Mouse (Mus musculus): ENCODE data around the gene Kif2c.
A peak's percentile ranks its signal among the peaks of the same experiment; 100 is the strongest.

Gene Kif2c

GRCm38 (mm10) chr4:117189382-117189855 is 7.0 kb upstream of the Kif2c start:
- DNase-seq (ENCODE audit: extremely low read depth, low read depth), result peak; percentile 74

DNA sequence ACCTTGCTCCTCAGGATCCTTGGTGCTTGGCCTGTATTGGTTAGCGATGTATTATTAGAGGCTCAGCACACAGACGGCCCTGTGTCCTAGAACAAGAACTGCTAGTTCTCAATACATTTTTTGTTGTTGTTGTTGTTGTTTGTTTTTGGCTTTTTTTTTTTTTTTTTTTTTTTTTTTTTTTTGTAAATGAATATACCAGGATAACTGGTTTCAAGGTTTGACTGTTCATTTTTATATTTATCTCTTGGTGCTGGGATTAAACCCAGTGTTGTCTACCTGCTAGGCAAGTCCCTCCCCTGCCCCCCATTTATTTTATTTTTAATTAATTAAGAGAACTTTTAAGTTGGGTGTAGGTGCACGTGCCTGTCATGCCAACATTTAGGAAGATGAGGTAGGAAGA is 6.5 kb upstream of the Kif2c start:
- DNase-seq (ENCODE audit: extremely low read depth, low read depth), result no peak

- DNase-seq (ENCODE audit: extremely low read depth, low read depth), result peak; percentile 15
Measured at GRCm38 (mm10) chr4:117182759-117183096, 289 bp upstream of the Kif2c start.

GRCm38 (mm10) chr4:117169936-117170335 is 12.5 kb downstream of the Kif2c start:
- DNase-seq (ENCODE audit: extremely low read depth, low read depth), result no peak

DNA sequence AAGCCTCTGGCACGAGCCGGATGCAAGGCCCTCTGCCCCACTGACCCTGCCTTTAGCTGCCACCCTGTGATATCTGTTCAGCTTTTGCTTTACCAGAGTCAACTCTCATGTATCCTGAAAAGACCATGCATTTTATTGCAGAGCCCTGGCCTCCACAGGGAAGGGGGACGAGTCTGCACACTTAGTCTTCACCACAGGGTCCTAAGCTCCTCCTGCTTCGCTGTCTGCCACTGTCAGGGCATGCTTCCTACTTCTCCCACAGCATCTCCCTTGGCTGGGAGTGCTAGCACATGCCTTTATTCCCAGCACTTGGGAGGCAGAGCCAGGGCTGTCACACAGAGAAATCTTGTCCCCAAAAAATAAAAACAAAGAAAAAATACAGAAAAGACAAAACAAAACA is 21.3 kb downstream of the Kif2c start:
- no peak for DNase-seq (ENCODE audit: extremely low read depth, low read depth)

DNA sequence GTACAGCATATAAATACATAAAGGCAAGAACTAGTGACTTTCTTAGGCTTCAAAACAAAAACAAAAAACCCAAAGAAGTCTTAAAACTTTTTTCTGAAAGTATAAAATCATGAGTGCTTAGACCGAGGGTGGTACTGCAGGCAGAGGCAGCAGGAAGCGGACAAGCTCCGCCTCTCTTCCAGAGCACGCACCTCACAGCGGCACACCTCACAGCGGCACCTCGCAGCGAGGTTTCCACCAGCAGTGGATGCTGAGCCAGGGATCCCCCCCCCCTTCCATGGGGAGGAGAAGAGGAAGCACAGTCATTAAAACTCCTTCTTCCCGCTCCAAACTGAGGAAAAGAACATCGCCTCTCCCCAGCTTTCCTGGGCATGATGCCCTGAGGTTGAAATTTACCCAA is 22.8 kb downstream of the Kif2c start:
- no peak for DNase-seq (ENCODE audit: extremely low read depth, low read depth)

DNA sequence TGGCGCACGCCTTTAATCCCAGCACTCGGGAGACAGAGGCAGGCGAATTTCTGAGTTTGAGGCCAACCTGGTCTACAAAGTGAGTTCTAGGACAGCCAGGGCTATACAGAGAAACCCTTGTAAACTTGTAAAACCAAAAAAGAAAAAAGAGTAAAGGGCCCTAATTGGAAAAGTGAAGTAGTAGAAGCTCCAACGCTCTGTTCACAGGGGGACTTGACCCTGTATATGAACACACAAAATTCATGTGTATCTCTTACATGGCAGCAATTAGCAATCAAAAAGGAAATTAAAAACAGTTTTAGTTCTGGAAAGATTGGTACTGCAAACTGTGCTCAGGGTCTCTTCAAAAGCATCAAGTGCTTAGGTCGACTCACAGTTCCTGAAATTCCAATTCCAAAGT is 26.1 kb downstream of the Kif2c start:
- DNase-seq (ENCODE audit: extremely low read depth, low read depth), result no peak

- peak; percentile 76 for DNase-seq (ENCODE audit: extremely low read depth, low read depth)
Measured at GRCm38 (mm10) chr4:117155792-117156355, 26.6 kb downstream of the Kif2c start, which contains the start of gene Rps8. Gene Rps8 (minus strand): TSS chr4:117156243.

DNA sequence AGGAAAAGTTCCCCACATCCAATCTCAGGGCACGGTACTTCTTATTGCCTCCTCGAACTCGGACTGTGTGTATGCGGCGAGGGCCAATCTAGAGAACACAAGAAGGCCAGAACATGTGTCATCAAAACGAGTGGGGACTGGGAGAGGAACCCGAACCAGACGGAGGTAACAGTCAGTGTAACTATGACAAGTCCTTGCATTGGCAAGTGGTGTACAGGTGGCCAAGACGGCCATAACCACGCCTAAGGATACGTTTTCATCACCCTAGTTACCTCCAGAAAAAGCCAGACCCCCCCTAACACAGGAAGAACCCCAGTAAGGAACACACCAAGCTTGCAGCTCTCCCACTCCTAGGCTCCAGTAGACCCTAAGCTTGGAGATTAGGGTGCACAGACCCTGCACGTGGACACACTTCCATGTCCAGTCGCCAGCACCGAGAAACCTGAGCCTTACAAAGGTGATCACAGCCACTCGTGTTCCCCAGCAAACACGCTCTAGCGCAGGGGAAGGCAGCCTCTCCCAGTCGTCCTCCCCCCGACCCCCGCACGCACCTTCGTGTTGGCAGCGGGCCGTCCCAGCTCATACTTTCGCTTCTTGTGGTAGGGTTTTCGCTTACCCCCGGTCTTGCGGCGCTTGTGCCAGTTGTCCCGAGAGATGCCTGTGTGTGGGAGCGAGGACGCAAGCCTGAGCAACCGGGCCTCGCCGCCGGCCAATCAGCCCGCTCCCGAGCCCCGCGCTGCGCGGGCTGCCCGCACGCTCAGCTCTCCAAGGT is 27.2 kb downstream of the Kif2c start:
- DNase-seq (ENCODE audit: extremely low read depth, low read depth), result no peak

GRCm38 (mm10) chr4:117152714-117153113 is 29.7 kb downstream of the Kif2c start:
- DNase-seq (ENCODE audit: extremely low read depth, low read depth), result no peak

DNA sequence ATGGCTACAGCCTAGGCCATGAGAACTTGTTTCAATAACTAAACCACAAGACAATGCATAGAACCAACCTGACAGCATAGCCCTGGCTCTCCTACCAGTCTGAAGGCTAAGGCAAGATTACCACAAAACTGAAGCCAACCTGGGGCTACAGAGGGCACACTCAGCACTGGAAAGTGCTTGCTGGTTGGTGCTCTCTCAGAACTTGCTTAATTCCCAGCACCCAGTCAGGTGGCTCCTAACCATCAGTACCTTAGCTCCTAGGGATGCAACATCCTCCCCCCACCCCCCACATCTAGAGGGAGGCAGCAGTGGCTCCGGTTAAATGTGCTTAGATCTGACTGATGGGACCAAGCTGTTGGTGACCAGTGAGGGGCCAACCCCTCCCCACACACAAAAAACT is 31.0 kb downstream of the Kif2c start:
- DNase-seq (ENCODE audit: extremely low read depth, low read depth), result no peak

- no peak for DNase-seq (ENCODE audit: extremely low read depth, low read depth)
Measured at GRCm38 (mm10) chr4:117150212-117150733, 32.2 kb downstream of the Kif2c start.

GRCm38 (mm10) chr4:117149291-117150211 is 32.9 kb downstream of the Kif2c start:
- DNase-seq (ENCODE audit: extremely low read depth, low read depth), result no peak

GRCm38 (mm10) chr4:117148815-117149214 is 33.6 kb downstream of the Kif2c start:
- DNase-seq (ENCODE audit: extremely low read depth, low read depth), result no peak

- DNase-seq (ENCODE audit: extremely low read depth, low read depth), result no peak
Measured at GRCm38 (mm10) chr4:117148047-117148713, 34.3 kb downstream of the Kif2c start.

DNA sequence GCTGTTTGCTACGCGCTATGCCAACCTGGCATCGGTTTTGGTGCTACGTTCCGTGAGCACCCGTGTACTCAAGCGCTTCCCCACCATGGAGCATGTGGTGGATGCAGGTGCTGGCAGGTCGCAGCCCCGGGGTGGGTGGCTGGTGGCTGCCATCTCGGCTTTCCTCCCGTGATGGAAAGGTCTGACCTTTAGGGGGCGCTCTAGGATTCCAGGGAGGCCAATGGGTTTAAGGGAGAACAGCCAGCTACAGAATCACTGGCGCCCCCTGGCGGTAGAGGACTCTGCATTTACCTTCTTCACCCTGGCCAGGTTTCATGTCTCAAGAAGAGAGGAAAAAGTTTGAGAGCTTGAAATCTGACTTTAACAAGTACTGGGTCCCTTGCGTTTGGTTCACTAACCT is 36.3 kb downstream of the Kif2c start:
- peak; percentile 72 for DNase-seq (ENCODE audit: extremely low read depth, low read depth)

GRCm38 (mm10) chr4:117145248-117145647 is 37.2 kb downstream of the Kif2c start:
- no peak for DNase-seq (ENCODE audit: extremely low read depth, low read depth)

DNA sequence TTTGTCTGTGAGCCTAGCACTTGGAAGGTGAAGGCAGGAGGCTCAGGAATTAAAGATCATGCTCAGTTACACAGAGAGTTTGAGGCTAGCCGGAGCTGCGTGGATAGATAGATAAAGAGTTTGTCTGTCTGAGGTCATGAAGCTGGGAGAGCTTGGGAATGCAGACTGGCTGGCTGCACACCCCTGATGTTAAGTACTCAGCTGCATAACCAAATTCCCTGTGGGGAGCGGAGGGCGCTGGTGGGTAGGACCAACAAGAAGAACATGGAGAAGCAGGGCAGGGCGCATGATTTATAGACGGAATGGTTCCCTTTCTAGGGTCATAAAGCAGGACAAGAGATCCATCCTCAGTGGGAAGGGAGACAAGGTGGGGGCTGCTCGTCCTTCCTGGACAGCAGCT is 39.4 kb downstream of the Kif2c start:
- DNase-seq (ENCODE audit: extremely low read depth, low read depth), result no peak

GRCm38 (mm10) chr4:117140613-117141012 is 41.8 kb downstream of the Kif2c start:
- DNase-seq (ENCODE audit: extremely low read depth, low read depth), result no peak

- DNase-seq (ENCODE audit: extremely low read depth, low read depth), result no peak
Measured at GRCm38 (mm10) chr4:117139217-117139612, 43.2 kb downstream of the Kif2c start.

All from MEL-GATA-1-ER (cell line).